9 mouse cellular contexts compared by ENCODE assay signal in genomic region chr2:179070346-179070745, GRCm38 (mm10).
DNase-seq lines count a peak whose midpoint lies in the region; ATAC-seq and TF ChIP-seq lines count a peak whose summit lies in the region.
"Had no signal": no experiment of that assay in that cellular context is flagged by ENCODE, and none has a peak within 500 bp of the region (broad histone marks: within the 10 kb centered on the region; RNA-seq: fewer than 3 reads in every experiment).

No protein-coding gene starts in this region.

- no peak overlapping the region for H3K27ac ChIP-seq in lung, embryonic 14.5 days (ENCODE audit: low read depth)
- H3K27ac ChIP-seq: lung, embryonic 15.5 days had no signal

- ATAC-seq in lung, embryonic 14.5 days (ENCODE audit: insufficient read depth): no peak
- peak; percentile 79 for ATAC-seq in granulocyte monocyte progenitor cell, adult 5-6 weeks (replicated peaks; ENCODE audit: poor library complexity, severe bottlenecking)

- no peak overlapping the region for H3K4me3 ChIP-seq in lung, embryonic 14.5 days (ENCODE audit: low read depth, low read length)
- H3K4me3 ChIP-seq: lung, embryonic 15.5 days had no signal

- 53% methylated on average over 1 of the region's 1 CpGs for WGBS in lung, embryonic 14.5 days

- no peaks in the 10 kb centered on the region for H3K27me3 ChIP-seq in lung, embryonic 14.5 days (ENCODE audit: insufficient read depth, low read length)
- H3K27me3 ChIP-seq: lung, embryonic 15.5 days had no signal

- no peaks in the 10 kb centered on the region for H3K36me3 ChIP-seq in lung, embryonic 14.5 days (ENCODE audit: insufficient read depth)
- H3K36me3 ChIP-seq: lung, embryonic 15.5 days had no signal

- H3K4me1 ChIP-seq in lung, embryonic 14.5 days (ENCODE audit: insufficient read depth): no peaks in the 10 kb centered on the region
- H3K4me1 ChIP-seq: lung, embryonic 15.5 days had no signal

- H3K9ac ChIP-seq in lung, embryonic 14.5 days: no peak overlapping the region
- H3K9ac ChIP-seq: lung, embryonic 15.5 days had no signal

- H3K4me2 ChIP-seq in lung, embryonic 14.5 days: no peak overlapping the region
- H3K4me2 ChIP-seq: lung, embryonic 15.5 days had no signal

- peak; percentile 60 for TF ChIP-seq CTCF in lung, embryonic 14.5 days (IDR thresholded peaks at IDR 0.05; ENCODE audit: low read depth)

- no peaks in the 10 kb centered on the region for H3K9me3 ChIP-seq in lung, embryonic 14.5 days (ENCODE audit: low read depth, low read length)
- H3K9me3 ChIP-seq: lung, embryonic 15.5 days had no signal

- DNase-seq in frontal cortex, postnatal 36 days (ENCODE audit: low spot score in 2 of 2): peak; percentile 6 to 34
- DNase-seq in frontal cortex, postnatal 10 days (ENCODE audit: low spot score in 2 of 2): no peak
- DNase-seq in lung, embryonic 14.5 days: peak; percentile 52
- DNase-seq in lung, adult 18-20 months: no peak
- peak; percentile 62 for DNase-seq in R1 (ENCODE audit: low read depth, low spot score)
- peak; percentile 23 for DNase-seq in retina, adult 2 months (ENCODE audit: low read depth, low spot score)
- no peak for DNase-seq in MN1 (ENCODE audit: low spot score)

Comparison
In these comparisons a context has a peak if more than half of its experiments do, and no peak if none do; other contexts are left out.
1. DNase-seq: peak in frontal cortex, postnatal 36 days (2 of 2), lung, embryonic 14.5 days (single experiment), R1 (single experiment) and retina, adult 2 months (single experiment); none in frontal cortex, postnatal 10 days (0 of 2), lung, adult 18-20 months (0 of 2) and MN1 (single experiment).